Mouse (Mus musculus) adrenal gland, adult 8-10 months (tissue): ENCODE measurements around the gene Zfp617. TPM values are rescaled to one million over a fixed set of nuclear protein-coding genes. Genes with fewer than 3 reads are reported as not detected.
"Not testable (repeated sequence)": the region's sequence is repeated elsewhere in the genome, so short reads cannot be mapped to it uniquely, and the experiment has no call there.

Source experiments
- DNase-seq: peaks from one replicate; pipeline ENCODE4 v3.0.0; 2022
- total RNA-seq, 4 experiments: library from RNA; stranded (reverse); gene quantifications; 2 replicates each; pipeline ENCODE4 v1.2.4; 2022

Gene Zfp617
- total RNA-seq, 4 experiments from 2014 or later = 24.9 to 36.5 (median 32.0) TPM

GRCm38 (mm10) chr8:71952961-71953700, 44.7 kb downstream of the Zfp617 start:
- not testable (repeated sequence) for DNase-seq

- no peak for DNase-seq
Observed at GRCm38 (mm10) chr8:71954666-71955065, 46.2 kb downstream of the Zfp617 start.

- no peak for DNase-seq
Observed at GRCm38 (mm10) chr8:71960483-71960882, 52.0 kb downstream of the Zfp617 start.

GRCm38 (mm10) chr8:71961796-71962195, 53.4 kb downstream of the Zfp617 start:
- DNase-seq = no peak

GRCm38 (mm10) chr8:71964051-71964450, 55.6 kb downstream of the Zfp617 start:
- DNase-seq = peak; percentile 60

- peak; percentile 40 for DNase-seq
Observed at GRCm38 (mm10) chr8:71965166-71965565, 56.7 kb downstream of the Zfp617 start.

GRCm38 (mm10) chr8:71966411-71966810, 58.0 kb downstream of the Zfp617 start:
- no peak for DNase-seq

GRCm38 (mm10) chr8:71967261-71967660, 58.8 kb downstream of the Zfp617 start:
- DNase-seq = no peak

- DNase-seq = no peak
Observed at GRCm38 (mm10) chr8:71968100-71968499, 59.7 kb downstream of the Zfp617 start.

GRCm38 (mm10) chr8:71968636-71969035, 60.2 kb downstream of the Zfp617 start:
- DNase-seq = no peak

- DNase-seq = no peak
Observed at GRCm38 (mm10) chr8:71971945-71972344, 63.5 kb downstream of the Zfp617 start.

GRCm38 (mm10) chr8:71974211-71974610, 65.8 kb downstream of the Zfp617 start:
- no peak for DNase-seq

- no peak for DNase-seq
Observed at GRCm38 (mm10) chr8:71981032-71981431, 72.6 kb downstream of the Zfp617 start.

GRCm38 (mm10) chr8:71981456-71981855, 73.0 kb downstream of the Zfp617 start:
- DNase-seq = no peak

Other genes starting within 250 kb of the Zfp617 start
- 10 to 100 TPM in 3 of 4 experiments, 1 to 10 TPM in 1; 9.8 to 11.8 (median 11.4) TPM for gene Unc13a, start 236.9 kb upstream of the Zfp617 start, total RNA-seq
- gene Jak3, start 232.3 kb upstream of the Zfp617 start, total RNA-seq = 10 to 100 TPM; 10.7 to 21.8 (median 16.6) TPM
- gene Insl3, start 219.4 kb upstream of the Zfp617 start, total RNA-seq = 10 to 100 TPM in 1 of 4 experiments, 1 to 10 TPM in 3; 3.9 to 12.3 (median 7.1) TPM
- gene B3gnt3, start 206.8 kb upstream of the Zfp617 start, total RNA-seq = 1 to 10 TPM; 3.0 to 5.1 (median 4.4) TPM
- 1 to 10 TPM; 2.1 to 6.2 (median 3.7) TPM for gene Fcho1, start 182.9 kb upstream of the Zfp617 start, total RNA-seq
- 10 to 100 TPM in 1 of 4 experiments, 1 to 10 TPM in 3; 6.5 to 10.1 (median 8.1) TPM for gene Zfp709, start 26.6 kb upstream of the Zfp617 start, total RNA-seq
- 1 to 10 TPM; 5.6 to 8.4 (median 7.4) TPM for gene Zfp882, start within 50 bp of the Zfp617 start, total RNA-seq
- 10 to 100 TPM; 22.0 to 30.6 (median 27.0) TPM for gene Zfp961, start 42.4 kb downstream of the Zfp617 start, total RNA-seq
- 10 to 100 TPM in 2 of 4 experiments, 1 to 10 TPM in 2; 5.3 to 12.2 (median 8.6) TPM for gene Cyp4f18, start 101.0 kb downstream of the Zfp617 start, total RNA-seq
- not detected for gene Olfr372, start 132.6 kb downstream of the Zfp617 start, total RNA-seq
- gene Olfr373, start 174.5 kb downstream of the Zfp617 start, total RNA-seq = not detected
- gene Olfr374, start 198.4 kb downstream of the Zfp617 start, total RNA-seq = not detected
- 100 to 1,000 TPM; 133 to 158 (median 140) TPM for gene Tpm4, start 226.3 kb downstream of the Zfp617 start, total RNA-seq